Mouse (Mus musculus) inflammation-experienced regulatory T-cells, adult 6 months (primary cell): ENCODE data around the gene Stom. TPM values are rescaled to one million over a fixed set of nuclear protein-coding genes. Genes with fewer than 3 reads are reported as not detected.
A peak's percentile ranks its signal among the peaks of the same experiment; 100 is the strongest.

Source experiments
- ATAC-seq: one replicate; pipeline ENCODE4 v1.8.0; 2017
- polyA plus RNA-seq, 3 experiments: library from polyadenylated mRNA; unstranded; fragments of 100-300 nt; shearing (Covaris generic); gene quantifications; one replicate each; pipeline ENCODE4 v1.2.1; 2017

Stom gene
- polyA plus RNA-seq, 3 experiments from 2014 or later, result 1.7 to 4.9 (median 1.8) TPM

DNA sequence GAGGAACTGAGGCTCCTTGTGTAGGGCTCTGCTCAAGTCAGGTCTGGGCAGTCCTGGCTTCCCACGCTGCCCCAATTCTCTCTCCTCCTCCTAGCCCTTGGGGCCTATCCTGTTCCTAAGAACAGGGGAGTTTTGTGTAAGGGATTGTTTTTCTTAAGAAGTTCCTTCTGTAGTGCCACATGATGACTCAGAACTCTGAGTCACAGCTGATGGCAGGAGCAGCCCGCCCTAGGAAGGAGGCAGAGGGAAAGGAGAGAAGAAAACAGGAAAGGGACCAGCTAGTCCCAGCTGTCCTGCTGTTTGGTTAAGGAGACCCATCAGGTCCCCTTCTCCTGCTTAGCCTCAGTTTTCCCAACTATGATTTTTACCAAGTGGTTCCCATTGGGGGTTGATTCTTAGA is 65.0 kb downstream of the Stom start:
- no peak for ATAC-seq

DNA sequence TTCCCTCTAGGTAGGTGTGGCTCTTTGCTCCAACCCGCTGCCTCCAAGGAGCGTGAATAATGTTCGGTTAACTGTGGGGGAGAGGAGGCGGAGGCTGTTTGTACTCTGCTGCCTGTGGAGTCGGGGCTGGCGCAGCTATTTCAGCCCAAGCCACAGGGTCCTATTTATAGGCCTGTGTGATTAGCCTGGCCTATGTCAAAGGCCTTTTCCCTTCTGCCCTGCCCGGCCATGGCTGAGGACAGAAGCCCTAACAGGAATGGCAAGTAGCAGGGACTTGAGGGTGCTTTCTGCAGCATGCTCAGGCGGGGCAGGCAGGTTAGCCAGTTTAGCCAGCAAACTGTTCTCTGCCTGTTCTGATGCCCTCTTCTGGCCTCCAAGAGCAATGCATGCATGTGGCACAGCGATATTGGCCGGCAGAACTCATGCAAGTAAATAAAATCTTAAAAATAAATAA is 66.2 kb downstream of the Stom start:
- peak; percentile 63 for ATAC-seq

DNA sequence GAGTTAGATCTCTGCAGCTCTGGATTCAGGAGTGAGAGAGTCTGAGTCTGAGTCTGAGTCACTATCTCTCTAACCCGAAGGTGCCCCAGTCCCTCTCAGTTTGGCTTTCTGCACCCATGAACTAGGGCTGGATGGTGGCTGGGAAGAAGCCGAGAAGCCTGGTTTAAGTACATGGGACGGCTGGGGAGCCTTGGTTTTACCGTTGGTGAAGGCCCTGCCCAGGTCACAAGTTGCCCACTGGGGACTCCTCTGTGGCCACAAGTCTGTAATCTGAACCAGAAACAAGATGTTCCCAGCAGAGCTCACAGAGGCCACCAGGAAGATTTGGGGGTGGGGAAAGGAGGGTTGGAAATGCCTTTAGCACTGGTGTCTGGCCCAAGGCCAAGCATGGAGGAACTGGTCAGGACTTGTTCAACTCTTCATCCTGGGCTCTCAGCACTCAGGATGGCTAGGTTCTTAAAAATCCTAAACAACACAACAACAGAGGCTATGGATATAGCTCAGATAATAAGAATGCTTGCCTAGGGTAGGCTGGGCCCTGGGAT is 67.0 kb downstream of the Stom start:
- ATAC-seq, result no peak

DNA sequence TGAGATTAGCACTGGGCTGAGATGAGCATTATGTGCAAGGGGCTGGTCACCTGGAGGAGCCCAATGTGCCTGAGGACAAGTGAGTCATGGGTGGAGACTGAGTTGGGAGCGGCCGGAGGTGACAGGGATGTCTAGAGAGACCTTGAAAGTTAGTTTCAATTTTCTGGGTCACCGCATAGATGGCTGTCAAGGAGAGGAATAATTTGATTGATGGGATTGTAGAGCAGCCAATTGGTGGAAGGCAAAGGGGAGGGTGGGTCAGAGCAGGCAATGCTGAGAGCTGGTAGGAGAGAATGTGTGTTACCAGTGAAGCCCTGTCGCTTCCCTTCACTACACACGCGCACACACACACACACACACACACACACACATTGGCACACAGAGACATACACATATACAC is 67.6 kb downstream of the Stom start:
- ATAC-seq, result no peak

DNA sequence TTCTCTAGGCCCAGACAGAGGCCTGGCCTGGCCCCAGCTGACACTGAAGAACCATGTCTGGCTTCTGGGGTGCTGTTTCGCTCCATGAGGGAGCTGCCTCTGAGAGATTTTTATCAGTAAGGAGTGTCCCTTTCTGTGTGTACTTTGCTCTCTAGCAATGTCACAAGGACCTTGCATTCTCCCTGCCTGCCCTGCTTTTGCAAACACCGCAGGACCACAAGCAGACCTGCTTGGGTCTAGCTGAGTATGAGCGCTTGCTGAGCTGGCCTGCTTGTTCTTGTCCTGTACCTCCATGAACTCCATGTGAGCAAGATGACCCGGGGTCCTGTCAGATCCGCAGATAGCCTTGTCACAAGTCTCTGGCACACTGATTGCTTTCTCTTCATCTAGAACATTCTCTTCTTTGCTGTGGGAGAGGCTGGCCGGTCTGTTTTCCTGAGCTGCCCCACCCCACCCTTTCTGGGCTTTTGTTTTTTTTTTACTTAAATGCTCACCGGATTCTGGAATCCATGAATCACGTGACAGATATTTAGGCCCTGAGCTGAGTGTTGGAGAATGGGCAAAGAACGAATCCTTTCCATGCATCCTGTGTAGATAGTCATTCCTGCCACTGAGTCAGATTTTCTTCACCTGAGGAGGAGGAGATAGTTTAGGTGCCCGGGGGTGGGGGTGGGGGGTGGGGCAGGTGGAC is 68.8 kb downstream of the Stom start:
- ATAC-seq, result no peak

DNA sequence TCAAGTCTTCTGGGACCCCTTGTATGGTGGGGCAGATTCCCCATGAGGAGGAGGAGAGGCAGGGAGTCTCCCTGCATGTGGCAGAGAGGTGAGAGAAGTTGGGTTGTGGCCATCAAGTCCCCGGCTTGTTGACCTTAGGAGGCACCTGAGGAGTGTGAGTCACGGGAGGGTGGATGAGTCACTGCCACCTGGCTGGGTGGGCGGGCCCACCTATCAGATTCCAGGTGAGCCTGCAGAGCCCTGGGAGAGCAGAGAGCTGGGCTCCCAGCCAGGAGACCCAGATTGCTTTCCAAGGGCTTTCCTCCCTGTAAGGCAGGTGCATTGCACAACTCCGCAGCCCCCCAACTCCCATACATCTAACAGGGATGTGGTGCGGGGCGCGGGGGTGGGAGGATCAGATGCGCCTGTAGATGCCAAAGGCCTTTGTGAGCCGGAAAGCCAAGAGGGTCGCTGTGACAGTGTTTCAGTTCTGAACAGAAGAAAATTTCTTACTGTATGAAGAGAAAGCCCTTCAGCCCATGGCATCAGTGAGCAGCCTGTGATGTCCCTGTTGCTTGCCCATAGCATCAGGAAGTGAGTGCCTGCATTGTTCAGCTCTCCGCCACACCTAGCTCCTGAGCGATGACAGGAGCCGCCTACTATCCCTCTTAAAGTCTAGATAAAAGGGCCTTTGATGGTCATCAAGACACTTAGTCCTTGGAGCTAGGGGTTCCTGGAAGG is 69.5 kb downstream of the Stom start:
- ATAC-seq, result no peak

DNA sequence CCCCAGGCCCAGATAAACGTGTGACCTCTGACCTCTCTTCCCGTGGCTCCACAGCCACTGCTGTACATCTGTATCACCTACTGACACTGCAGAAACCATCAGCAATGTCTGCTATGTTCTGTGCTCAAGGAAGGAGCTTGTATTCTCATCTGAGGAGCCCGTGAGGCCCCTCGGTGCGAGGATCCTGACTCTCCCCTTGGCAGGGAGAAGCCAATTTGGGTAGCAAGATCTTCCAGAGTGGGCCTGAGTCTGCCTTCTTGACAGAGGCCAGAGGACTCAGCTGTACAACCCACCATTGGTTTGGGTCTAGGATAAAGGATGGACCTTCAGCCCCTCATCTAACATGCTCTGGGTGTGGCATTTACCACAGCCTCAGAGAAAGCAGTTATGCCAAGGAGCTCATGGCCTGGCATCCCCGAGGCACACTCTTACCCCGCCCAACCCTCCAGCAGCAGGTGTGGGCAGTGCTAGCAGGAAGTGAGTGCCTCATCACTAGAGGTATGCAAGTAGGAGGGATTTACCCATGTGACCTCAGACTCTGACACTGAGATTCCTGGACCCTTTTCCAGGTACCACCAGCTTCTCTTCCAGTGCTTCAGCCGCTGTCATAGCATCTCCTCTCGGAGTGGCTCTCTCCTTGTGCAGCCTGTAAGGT is 70.4 kb downstream of the Stom start:
- no peak for ATAC-seq

DNA sequence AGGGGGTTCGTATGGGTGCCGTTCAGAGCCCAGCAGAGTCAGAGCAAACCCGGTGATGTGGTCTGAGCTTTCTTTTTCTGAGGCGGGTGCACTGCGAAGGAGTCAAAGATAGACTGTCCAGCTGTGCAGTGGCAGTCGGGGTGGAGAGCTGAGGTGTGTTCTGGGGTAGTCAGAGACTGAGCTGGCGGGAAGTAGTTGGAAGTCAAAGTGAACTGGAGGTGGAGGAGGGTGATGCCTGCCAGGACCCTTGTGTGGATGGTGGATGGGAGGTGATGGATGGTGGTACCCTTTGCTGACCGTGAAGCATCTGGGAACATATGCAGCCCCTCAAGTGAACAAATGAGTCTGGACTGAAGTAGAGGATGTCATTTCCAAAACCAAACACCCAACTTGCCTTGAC is 71.0 kb downstream of the Stom start:
- ATAC-seq, result no peak

DNA sequence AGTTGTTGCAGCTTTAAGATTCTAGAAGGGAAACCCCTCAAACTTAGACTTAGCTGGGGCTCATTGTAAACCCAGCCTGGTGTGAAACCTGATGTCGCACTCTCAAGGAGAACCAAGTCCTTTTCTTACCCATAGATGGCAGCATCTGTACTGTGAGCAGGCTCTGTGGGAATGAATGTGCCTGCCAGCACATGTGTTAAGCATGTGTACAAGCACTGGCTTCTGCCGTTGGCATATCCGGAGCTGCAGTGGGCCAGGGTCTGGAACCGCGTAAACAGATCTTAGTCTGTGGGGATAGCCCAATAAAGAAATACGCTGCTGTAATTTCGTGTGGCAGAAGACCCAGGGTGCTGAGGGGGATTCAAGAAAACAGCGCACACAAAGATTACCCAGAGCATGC is 71.5 kb downstream of the Stom start:
- ATAC-seq, result peak; percentile 80

DNA sequence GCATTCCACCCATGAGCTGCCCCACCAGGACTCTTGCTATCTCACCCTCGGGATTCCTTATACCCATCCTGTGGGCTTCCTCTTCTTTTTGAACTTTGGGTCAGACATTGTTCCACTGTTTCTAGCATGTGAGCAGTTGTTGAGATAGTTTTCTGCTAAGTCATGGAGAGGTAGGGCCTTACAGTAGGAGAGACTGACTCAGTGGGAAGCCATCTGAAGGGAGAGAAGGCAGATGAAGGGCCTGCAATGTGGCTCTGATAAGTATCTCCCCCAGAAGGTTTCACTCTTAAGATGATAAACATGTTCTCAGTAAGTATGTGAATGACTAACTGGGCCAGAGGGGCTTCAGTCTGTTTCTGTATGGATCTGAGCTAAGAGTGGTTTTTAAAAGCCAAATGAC is 72.7 kb downstream of the Stom start:
- no peak for ATAC-seq

Other genes with a start within 250 kb of the Stom start
- 1 to 10 TPM in 1 of 3 experiments, under 1 TPM in 2; 0.49 to 1.7 (median 0.63) TPM for gene AI182371, start 235.4 kb downstream of the Stom start, polyA plus RNA-seq
- gene Cntrl, start 227.5 kb downstream of the Stom start, polyA plus RNA-seq, result 100 to 1,000 TPM; 157 to 202 (median 161) TPM
- gene Rab14, start 135.9 kb downstream of the Stom start, polyA plus RNA-seq, result 100 to 1,000 TPM; 103 to 133 (median 130) TPM
- gene Gsn, start 80.6 kb downstream of the Stom start, polyA plus RNA-seq, result 10 to 100 TPM; 16.2 to 28.8 (median 25.4) TPM
- gene 4930568D16Rik, start 30.8 kb upstream of the Stom start, polyA plus RNA-seq, result not detected
- gene 4930402F06Rik, start 60.2 kb upstream of the Stom start, polyA plus RNA-seq, result not detected
- gene Ggta1, start 126.3 kb upstream of the Stom start, polyA plus RNA-seq, result 10 to 100 TPM; 17.5 to 19.2 (median 18.0) TPM
- gene Dab2ip, start 221.3 kb upstream of the Stom start, polyA plus RNA-seq, result under 1 TPM; 0.46 to 0.69 (median 0.54) TPM